Mouse (Mus musculus) cerebellum, postnatal 14 days (tissue): ENCODE measurements around the gene Tff1.

Experiments
- DNase-seq, 2 experiments: peaks; one replicate each; pipeline ENCODE4 v3.0.0; 2021; ENCODE audit warnings: mixed read lengths in 2 of 2

Gene Tff1

DNA sequence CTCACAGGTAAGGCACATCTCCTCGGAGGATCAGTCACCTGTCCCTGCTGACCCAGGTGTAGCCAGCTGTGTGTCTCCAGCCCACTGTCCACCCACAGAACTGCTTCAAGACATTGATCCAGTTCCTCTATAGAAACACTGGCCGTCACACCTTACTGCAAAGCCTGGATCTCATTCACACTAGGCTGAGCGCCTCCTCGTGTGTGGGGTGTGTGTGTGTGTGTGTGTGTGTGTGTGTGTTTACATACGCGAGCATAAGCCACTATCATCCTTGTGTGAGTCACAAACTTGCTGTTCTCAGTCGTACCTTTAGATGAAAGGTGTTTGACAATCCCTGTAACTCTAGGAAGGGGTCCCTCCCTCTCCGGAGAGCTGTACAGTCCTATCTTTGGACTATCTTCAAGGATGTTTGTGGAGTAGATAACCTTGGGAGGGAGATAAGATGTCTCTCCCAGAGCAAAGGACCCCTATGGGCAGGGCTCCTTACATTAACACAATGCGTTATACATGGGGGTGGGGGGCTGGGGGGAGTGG lies 12.0 kb downstream of the Tff1 start:
- no peak for DNase-seq

DNA sequence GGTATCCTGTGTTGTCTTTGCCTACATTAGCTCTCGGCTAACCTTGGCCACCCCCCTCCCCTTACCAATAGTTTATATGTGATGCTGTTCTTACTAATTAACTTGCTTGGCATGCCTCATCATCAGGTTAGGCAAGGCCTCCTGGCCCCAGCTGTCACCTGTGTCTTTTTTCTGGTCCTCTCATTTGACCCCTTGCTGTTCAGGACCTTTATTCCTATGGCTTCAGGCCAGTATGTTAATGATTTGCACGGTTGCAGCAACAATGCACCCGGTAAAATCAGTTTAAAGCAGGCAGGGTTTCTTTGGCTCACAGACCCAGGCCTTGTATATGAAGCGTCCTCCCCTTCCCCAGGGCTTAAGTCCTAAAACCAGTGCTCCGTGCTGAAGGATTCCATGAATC lies 12.6 kb downstream of the Tff1 start:
- no peak for DNase-seq

DNA sequence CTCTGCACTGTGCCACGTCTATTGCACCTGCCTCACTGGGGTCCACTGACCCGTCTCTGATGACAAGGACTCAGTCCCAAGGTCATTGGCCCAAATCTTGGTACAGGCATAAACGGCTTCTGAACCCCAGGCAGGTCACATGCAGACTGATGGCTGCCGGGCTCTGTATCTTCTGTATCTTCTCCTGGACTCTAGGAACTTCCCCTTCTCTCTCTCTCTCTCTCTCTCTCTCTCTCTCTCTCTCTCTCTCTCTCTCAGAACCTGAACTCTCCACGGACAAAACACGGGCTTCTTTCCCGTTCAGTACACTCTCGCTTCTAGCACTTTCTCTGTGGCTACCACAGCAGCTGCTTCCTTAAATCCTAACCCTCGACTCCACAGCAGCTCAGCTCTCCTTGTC lies 19.1 kb downstream of the Tff1 start:
- DNase-seq, result no peak

DNA sequence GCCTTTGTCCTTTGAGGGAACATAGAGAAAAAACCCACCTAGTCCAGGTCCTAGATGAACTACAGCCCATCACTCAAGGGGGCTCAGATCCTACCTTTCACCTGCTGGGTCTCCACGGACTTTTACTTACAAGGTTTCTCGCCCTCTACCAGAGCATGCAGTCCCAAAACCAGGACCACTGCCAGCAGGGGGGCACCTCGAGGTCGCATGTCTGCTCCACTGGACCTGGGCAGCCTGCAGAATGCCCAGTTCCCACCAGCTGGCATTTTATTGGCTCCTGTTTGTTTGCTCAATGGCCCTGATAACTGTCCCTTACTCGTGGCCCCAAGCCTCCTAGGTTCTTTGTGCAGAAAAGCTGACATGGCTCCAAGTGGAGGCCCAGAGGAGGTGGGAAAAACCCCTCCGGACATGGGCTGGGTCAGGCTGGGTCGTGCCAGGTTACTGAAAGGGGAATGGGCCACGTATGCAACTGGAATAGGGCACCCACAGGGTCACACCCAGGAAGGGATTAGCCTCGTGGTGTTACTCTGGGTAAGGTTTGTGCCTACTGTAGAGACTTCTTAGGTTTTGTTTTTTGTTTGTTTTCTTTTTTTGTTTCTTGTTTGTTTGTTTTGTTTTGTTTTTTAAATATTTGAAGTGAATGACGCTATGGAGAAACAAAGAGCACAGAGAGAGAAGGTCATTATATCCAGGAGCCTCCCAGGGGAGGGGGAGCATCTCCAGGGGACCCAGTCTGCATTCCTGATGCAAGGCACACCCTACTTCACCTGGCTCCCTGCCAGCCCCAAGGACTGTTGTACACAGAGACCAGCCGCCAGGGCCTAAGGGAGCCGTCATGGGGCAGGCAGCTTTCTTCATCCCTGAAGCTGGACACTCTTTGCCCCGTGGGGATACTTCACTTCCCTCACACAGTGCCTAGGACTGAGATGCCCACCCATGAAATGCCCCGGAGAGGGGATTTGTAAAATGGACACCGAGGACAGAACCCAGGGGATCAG lies 20.7 kb downstream of the Tff1 start, which contains the start of gene Tff2:
Gene Tff2 (minus strand): TSS at position 243 of the 998 bp plus-strand sequence.
- no peak for DNase-seq

DNA sequence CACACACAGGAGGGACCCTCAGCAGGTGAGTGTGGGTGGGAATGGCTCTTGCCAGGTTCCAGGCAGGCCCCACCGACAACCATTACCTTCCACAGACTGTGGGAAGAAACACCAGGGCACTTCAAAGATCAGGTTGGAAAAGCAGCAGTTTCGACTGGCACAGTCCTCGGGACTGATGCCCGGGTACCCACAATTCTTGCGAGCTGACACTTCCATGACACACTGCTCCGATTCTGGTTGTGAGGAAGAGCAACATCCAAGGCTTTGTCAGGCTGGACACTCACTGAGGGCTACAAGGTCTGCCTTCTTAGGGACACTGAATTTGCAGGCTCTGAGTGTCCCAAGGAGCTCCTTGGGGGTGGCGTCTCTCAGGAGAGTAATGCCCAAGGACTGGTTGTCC lies 23.0 kb downstream of the Tff1 start:
- no peak for DNase-seq

DNA sequence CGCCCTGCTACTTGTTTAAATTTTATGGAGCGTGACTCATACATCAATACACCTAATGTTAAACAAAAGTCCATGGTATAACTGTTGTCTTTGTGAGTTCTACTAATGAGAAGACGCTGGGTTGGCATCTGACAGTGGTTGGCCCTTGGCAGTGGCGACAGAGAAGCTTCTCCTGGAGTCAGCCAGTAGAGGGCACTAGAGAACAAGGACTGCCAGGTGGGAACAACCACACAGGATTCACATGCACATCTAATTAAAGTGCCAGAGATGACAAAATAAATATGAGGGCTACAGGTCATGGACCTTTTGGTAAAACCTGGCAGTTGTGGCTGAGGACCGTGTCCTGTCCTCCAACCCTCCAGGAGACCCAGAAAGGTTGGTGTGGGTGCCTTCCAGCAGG lies 26.7 kb downstream of the Tff1 start:
- peak; percentile 86 to 89 for DNase-seq

DNA sequence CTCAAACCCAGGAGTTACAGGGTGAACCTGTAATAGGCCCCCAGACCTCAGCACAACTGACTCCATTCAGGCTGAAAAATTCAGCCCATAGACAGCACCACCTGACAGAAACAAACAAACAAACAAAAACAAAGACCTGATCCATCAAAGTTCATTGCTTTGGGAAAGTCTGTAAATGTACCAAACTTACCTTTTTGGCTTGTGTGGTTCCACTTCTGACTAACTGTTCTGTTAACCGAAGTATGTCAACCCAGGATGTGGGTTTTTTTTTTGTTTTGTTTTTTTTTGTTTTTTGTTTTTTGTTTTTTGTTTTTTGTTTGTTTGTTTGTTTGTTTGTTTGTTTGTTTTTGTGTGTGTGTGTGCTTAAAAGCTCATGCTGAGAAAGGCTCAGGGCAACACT lies 28.3 kb downstream of the Tff1 start:
- DNase-seq, result no peak

DNA sequence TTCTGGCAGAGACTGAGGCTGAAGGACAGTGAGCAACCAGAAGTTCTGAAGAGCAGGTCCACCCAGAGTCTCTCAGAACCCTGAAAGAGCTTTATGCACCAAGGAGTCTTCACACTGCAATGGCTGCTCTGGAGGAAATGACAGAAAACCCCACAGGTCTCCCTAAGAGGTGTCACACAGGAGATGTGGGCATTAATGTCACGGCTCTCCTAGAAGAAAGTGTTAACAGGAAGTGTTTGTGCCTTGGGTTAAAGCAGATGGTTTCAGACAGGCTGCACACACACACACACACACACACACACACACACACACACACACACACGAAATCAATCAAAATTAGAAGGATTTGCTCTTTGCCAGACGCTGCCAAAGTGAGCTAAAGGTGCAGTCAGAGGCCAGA lies 28.8 kb downstream of the Tff1 start:
- no peak for DNase-seq

DNA sequence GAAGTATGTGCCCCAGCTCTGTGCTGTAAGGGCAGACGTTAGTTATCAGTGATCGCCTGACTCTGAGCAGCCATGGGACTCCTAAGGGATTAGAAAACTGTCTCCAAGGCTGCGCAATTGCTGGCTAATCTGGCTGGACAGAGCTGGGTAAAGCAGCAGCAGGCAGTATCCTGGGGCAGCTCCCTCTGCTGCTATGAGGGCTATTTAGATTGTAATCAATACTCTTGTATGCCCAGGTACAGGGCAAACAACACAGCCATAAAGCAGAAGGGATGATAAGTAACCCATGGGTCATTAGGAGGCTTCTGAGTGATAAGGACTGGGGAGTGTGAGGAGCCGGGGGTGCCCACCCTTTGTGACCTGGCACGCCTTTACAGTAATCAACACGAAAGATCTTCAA lies 30.2 kb downstream of the Tff1 start:
- DNase-seq, result no peak

DNA sequence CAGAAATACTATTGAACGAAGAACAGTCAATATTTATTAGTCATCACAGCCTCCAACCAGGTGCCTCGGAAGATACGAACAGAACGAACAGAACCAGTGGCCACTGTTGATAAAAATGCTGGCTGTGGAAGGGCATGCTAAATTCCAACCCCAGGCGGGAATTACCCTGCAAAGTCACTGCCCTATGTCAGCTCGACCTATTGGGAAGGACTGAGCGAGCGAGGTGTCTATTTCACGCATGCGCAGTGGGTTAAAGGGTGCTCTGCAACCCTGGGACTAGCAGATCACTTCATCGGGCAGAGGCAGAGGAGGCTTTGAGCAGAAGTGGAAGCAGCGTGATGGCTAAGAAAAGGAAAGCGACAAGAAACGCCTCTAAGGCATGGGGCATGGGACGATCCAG lies 31.3 kb downstream of the Tff1 start:
- DNase-seq, result no peak

DNA sequence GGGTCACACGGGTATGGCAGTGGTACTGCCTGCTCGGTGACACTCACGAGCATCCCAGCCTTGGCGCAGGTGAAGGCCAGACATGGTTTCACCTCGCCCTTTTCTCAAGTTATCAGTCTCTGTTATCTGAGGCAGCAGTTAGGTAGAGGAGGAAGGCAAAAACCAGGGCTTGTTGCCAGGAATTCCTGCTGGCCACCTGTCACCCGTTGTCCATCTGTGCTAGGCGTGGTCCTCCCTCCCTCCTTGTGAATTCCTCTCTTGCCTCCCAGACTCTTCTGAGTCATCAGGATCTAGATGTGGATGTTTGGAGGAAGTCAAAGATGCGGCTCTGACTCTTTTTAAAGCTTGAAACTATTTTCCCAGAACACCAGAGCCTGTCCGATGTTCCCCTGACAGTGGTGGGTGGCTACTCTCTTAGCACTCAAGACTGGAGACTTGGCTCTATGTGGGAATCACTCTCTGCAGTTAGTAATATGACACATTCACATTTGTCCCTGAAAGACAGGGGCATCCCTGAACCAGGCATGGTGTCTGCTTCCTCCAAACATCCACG lies 33.7 kb downstream of the Tff1 start:
- peak; percentile 88 to 95 for DNase-seq

DNA sequence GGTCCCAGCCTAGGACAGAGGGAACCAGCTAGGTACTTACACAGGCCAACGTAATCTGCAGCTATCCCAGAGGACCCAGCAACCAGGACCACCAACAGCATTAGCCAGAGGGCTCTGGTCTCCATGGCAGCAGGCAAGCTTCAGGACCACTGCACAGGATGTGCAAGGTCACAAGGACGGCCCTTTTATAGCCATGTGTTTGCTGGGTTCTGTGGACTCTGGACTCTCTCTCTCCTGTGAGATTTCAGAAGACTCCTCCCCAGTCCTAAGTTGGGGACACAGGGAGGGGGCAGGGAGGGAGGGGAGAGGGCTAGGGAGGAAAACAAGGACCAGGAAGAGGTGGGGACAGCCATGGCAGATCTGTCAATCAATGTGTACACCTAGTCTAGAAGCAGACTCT lies 35.6 kb downstream of the Tff1 start, which contains the start of gene Tff3:
Gene Tff3 (minus strand): TSS at position 195 of the 400 bp plus-strand sequence.
- peak in 1 of 2 experiments; percentile 42 for DNase-seq

DNA sequence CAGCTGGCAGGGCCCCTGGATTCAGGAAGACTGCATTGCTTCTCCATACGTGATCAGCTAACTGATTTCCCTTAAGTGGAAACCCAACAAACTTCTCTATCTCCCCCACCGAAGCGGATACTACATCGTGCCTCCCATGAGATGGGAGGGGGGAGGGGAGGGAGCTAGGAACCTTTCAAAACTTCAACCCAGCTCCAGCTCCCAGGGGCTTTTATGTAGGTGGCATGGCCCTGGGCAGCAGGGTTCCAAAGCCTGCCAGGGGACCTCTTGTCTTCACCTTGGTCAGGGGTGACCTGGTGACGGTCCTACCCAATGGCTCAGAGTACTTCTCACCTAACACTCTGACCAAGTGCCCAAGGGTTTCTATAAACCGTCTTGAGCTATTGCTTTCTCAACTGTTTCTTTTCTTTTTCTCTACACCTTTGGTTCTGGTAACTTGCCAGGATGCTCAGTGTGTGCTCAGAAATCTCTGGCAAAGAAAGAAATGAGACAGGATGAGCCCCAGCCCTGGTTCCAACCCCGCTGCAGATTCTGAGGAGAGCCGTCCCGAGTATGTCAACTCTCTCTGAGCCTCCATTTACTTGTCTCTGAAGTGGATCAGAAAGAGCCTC lies 36.3 kb downstream of the Tff1 start:
- peak; percentile 53 to 69 for DNase-seq

DNA sequence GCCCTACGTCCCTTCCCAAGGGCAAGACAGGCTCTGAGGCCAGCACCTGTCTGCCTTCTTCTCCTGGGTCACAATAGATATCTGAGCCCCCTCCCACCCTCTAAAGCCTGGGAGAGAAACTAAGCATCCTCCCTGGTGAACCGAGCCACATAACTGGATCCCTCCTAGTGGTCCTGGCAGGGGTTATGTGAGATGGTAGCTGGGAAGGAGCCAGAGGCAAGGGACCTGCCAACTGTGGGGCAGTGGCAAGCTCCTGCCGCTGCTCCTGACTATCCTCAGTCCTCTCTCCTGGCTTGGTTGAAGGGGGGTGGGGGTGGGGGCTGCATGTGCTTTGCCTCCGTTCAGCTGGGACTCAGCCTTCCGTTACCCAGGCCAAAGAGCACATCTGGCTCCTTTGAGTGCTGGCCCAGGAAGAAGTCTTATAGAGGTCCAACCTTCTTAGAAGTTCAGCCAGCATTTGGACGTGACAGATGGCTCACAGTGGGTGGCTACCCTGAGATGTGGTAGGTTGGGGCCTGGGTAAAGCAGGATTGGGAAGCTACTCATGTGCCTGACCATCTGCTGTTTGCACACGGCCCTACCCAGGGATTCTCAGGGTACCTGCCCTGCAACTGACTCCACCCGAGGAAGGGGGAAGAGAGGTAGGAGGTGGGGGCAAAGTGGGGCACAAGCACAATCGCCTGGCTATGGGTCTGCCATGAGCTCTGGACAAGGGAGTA lies 39.4 kb downstream of the Tff1 start:
- DNase-seq, result peak; percentile 97 to 98

DNA sequence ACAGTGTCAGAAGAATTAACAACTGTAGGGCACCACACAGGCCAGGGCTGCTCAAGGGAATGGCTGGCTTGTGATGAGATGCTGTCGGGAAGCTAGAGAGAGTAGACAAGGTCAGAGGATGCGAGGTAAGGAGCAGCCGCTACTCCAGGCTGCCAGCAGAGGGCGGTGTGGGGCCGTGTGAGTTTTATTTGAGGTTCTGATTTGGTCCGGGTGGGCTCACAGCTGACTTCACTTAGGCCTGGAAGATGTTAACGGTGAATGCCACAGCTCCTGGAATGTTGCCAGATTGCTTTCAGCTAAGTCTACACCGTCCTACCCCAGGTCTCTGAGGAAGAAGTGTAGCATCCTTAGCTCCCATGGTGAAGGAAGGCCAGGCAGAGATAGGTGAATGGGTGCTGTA lies 43.1 kb downstream of the Tff1 start:
- peak; percentile 89 to 94 for DNase-seq

DNA sequence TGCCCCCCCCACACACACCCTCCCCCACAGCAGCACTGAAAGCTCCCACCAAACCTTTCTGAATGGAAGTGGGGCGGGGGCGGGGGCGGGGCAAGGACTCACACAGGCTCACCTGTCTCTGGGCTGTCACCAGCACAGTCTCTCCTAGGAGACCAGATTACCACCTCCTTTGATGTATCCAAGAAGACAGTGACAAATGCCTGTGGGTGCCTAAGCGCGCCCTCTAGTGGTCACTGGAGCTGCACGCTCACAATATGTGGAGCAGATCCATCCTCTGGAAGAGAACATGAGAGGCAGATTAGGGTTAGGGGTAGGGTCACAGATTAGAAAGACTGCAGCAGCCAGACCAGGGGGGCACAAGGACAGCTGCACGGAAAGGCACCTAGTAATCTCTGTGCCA lies 45.6 kb downstream of the Tff1 start:
- DNase-seq, result peak; percentile 91 to 95

DNA sequence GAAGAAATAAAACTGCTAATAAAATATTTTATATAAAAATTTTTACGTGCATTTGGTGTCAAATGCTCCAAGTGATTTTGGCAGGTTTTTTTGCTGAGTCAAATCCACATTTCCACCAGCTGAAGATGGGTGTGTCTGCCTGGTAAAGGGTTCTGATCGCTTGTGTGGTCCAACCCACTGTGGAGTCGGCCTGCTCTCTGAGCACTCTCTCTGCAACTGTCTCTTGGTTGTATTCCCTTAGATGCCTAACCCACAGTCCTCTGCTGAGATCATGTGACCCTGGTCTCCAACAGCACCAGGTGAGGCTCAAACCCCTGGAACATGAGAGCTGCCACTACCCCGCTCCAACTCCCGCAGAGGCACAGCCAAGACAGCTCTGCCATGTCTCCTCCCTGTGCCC lies 47.1 kb downstream of the Tff1 start:
- DNase-seq, result no peak

DNA sequence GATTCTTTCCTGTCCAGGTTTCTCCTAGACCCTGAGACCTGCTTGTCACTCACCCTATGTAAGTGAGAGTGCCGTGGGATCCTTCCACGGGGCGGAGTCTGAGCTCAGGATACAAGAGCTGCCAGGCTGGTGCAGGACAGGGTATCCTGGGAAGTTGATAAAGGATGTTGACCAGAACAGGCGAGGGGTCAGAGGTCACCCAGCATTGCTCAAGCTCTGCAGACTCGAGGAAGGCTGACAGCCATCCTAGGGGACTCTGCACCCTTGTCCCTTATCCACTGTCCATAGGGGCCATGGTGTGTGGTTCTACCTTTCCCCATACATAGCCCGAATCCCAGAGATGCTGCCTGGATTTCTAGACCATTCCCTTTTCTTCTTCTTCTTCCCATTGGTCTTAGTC lies 49.0 kb downstream of the Tff1 start:
- DNase-seq, result no peak

DNA sequence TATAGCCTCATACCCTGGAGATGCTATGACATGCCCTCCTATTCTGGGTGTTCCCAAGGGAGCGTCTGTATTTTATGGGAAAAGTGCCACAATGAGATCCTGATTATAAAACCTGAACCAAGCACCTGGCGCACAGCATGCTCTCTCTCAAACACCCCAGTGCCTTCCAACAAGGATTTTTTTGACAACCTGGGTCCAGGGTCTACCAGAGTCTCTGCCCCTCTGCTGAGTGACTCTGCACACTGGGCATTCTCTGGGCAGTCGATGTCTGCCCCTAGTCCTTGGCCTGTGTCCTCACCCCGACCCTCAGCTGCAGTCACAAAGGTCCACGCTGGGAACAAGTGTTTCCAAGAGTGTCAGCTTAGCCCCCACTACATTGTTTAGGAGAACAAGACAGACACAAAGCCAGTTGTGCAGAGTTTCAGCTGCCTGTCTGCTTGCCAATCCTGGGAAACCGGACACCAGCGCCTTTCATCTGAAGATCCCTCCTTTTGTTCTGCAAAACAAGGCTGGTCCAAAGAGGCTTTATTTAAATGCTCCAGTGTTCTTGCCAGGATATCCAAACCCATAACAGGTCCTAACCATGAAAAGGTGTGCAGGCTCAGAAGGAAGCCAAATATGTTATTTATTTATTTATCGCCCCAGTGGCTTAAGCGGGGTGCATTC lies 51.8 kb downstream of the Tff1 start:
- no peak for DNase-seq
